Mouse (Mus musculus) neutrophil, adult 5-6 weeks (primary cell): ENCODE measurements around the gene Nutm1. TPM values are rescaled to one million over a fixed set of nuclear protein-coding genes. Genes with fewer than 3 reads are reported as not detected.

ENCODE experiments used
- ATAC-seq: fragments of 151-379, 151-347 bp; 2 replicates; pipeline ENCODE4 v1.8.0; 2017; ENCODE audit warnings: mild to moderate bottlenecking, moderate TSS enrichment; ENCODE audit not compliant: insufficient number of reproducible peaks, poor library complexity, low FRiP score, severe bottlenecking; ENCODE audit errors: extremely low read depth
- total RNA-seq: library from RNA; stranded (forward); fragments of 200-1000 nt; gene quantifications from 2 replicates; pipeline ENCODE4 v1.2.3, GENCODE M21; 2017

Nutm1 gene
- total RNA-seq, 1 experiment from 2014 or later, result not detected

DNA sequence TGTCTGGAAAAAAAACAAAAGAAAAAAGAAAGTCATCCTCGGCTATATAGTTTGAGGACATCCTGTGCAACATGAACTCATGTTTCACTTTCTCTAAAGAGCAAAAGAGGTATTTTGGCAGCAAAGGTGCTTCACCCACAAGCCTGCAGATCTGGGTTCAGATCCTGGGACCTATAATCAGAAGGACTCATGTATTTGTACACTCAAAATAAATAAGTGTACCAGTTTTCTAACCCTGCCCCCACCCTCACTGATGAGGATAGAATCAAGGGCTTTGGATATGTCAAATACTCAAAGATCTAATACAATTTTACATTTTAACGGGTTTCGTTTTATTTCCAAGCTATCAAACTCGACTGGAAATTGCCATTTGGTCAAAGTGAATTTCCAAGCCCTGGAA is 5.3 kb upstream of the Nutm1 start:
- no peak for ATAC-seq

DNA sequence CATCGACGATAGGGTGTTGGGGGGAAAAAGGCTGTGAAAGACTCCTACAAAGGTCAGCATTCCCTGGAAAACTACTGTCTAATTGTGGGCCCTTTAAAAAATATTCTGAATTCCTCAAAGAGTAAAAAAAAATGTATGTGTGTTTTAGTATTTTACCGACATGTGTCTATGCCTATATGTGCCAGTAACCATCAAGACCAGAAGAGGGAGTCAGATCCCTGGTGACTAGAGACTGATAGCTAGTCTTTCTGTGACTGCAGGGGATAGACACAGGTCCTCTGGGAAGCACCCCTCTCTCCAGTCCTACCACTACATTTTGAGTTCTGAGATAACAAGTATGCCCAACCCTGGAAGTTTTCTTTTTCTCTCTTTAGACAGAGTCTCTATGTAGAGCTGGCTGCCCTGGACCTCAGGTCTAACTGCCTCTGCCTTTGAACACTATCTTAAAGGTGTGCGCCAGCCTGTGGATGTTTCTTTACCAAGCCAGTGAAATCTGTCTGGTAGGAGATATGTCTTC is 3.7 kb upstream of the Nutm1 start:
- no peak for ATAC-seq

DNA sequence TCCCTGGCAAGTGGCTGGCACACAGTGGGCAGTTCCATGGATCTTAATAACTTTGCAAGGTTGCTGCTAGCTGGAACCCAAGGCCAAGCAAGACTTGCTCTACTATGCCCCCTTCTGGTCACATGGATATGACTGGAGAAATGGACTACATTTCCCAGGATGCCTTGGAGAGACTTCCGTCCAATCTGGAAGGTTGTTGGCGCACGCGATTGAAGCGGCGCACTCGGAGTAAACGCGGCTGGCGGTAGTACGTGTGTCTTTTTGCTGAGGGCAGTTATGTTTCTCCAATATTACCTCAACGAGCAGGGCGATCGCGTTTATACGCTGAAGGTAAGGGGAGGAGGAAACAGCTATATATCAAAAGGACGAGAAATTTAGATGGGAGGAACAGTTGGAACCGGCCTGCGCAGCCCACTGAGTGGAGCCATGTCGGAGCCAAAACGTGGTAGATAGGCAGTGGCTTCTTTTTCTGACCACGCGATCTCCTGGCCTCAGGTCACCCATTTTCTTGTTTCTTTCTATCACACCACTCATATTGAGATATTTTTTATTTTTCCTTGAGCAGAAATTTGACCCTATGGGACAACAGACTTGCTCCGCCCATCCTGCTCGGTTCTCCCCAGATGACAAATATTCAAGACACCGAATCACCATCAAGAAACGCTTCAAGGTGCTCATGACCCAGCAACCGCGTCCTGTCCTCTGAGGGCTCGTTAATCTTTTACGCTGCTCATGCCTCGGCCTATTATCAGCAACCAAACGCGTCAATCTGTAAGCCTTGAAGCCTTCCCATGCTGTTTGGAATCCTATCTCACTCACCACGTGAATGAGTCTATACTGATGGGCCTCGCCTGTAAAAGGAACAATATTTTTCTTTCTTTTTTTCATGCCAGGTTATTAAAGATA is 2.9 kb upstream of the Nutm1 start, which contains the start of gene Nop10:
Gene Nop10 (plus strand): TSS at position 179 of the 906 bp plus-strand sequence.
- peak; percentile 63 for ATAC-seq

DNA sequence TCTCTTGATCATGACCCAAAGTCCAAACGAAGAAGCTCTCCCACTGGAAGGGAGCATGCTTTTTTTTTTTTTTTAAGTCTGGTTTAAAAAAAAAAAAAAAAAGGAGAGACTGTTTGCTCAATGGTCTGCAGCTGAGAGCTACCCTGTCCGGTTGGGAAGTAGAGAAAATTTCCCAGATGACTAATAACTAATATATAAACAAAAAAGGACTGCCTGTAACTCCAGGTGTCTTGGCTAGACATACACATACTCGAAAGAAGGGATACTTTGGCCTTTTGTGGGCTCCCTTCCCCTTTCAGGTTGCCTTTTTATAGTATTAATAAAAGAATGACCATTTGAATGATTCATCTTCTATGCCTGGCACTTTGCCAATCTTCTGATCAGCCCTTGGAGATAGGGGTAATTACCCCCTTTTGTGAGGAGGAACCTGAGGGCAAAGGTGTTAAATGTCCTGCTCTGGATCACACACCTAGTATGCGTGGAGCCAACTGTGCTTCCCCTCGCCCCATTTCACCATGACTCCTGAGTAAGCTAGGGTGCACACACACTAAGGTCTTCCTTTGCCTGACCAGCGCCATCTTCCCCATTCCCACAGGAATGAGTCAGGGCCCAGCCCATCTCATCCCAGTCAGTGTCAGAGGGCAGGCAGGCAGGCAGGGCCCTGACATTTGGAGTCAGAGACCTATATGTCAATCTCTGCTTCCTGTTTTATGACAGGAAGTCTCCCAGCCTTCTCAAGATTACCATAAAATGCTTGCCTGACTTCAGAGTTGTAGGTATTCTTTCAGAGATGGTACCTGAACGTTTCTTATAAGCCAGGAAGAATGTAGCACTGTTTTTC is 4.2 kb downstream of the Nutm1 start:
- ATAC-seq, result peak; percentile 47; the same call in 1 of the 2 replicates

DNA sequence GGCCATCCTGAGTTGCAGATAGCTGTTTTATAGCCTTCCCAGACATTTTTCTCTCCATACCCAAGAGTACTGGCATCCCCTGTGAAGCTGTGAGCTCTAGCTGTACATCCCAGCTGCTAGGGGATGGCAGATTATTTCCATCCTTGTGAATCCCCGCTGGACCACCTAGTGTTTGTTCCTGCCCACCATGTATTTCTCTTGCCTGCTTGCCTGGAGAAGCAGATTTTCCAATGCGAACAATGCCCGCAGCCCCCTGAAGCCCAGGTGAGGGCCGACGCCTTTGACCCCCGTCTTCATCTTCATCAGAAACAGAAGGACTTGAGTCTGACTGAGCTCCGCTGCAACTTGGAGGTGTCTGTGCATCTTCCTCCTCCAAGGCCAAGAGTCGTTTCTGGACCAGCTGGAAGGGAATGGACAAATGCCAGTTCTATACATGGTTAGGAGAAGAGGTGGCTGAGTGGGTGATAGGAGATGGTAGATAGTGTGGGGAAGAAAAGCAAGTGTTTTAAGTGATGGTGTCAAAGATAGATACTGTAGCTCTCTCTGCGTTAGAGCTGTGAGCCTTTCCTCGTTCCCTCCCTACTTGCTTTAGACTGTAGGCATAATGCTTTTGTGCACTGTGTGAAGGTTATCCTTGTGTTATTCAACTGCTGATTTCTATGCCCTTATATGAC is 9.2 kb downstream of the Nutm1 start:
- ATAC-seq, result no peak

DNA sequence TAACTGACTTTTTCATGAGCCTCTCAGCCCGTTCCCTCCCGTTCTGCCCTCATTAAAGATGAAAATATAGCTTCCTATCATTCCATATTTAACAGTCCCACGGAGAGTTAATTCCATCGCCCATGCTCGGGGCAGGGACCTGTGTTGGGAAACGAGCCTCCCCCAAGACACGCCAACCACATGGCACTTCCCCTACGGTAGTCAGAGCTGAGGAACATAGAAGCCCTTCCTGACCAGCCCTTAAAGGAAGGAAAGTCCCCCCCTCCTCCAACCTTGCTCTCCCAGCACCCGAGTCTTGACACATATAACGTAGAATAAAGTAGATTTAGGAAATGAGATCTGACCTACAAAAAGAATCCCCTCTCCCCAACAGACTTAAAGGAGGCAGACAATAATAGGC is 11.8 kb downstream of the Nutm1 start:
- ATAC-seq, result no peak

DNA sequence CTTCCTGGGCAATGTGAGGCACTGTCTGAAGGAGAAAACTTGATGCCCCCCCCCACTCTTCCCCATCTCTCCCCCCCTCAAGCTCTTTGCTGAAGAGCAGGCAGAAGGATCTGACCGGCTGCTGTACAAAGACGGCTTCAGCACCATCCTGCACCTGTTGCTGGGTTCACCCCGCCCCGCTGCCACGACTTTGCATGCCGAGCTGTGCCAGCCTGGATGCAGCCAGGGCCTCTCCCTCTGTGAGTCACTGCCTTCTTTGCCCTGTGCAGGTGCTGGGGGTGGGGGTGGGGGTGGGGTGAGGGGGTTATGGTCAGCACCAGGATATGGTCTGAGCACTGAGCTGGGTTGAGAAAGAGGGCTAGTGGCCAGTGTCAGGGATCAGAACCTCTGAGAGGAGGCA is 12.9 kb downstream of the Nutm1 start:
- ATAC-seq, result no peak

DNA sequence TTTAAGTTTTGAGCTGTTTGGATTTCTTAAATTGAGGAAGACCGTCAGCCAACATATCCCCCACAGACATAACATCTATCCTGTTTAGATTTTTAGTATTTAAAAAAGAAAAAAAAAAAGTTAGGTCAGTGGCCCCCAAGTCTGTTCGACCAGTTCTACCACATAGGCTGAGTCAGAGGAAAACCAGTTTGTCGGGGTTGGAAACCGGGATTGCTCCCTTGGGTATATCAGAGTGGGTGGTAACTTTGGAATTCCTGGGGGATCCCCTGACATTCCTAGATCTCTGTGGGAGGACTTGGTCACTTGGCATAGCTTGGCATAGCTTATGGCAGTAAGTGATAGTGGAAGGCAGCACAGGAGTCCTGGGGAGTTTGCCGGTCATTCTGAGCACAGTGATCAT is 13.8 kb downstream of the Nutm1 start:
- no peak for ATAC-seq

DNA sequence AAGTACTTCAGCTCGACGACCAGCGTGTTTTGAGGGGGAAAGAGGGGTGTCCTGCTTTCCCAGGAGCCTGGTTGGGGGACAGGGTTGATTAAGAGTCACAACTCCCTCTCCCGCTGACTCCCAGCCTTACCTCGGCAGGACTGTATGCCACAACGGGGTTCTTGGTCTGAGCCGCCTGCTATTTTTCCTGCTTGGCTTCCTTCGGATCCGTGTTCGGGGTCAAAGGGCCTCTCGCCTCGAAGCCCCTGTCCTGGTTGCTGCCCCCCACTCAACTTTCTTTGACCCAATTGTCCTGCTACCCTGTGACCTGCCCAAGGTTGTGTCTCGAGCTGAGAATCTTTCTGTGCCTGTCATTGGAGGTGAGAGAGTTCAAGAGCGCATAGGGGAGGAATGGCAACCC is 17.3 kb downstream of the Nutm1 start:
- ATAC-seq, result no peak

DNA sequence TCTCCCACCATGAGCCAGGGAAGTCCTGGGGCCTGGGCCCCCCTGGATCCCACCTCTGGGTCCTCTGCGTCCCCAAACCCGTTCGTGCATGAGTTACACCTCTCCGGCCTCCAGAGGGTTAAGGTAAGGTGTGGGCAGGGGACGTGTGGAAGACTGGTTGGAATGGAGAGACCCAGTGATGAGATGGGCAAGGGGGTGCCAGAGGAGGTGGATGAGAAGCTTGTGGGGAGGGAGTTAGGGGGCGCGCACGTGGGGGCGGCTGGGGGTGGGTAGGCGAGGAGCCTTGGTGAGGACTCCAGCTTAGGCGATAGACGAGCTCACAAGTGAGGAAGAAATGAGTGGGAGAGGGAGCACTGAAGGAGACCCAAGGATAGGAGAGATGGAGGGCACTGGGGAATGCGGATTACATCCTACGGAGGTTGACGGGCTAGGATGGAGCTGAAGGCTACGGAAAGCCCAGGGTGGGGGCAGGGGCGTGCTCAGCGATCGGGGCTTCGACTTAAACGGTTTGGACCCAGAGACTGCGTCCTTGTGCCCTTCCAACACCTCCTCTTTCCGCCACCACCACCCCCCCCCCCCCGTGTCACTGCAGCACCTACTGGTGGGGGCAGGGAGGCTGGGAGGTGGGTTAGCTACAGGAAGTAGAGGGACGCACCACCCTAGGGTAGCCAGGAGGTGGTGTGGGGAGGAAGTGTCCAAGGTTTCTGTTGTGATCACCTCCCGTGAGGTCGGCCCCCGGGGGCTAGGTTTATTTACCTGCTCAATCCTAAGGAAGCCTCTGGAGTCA is 19.0 kb downstream of the Nutm1 start:
- peak; percentile 68 for ATAC-seq

DNA sequence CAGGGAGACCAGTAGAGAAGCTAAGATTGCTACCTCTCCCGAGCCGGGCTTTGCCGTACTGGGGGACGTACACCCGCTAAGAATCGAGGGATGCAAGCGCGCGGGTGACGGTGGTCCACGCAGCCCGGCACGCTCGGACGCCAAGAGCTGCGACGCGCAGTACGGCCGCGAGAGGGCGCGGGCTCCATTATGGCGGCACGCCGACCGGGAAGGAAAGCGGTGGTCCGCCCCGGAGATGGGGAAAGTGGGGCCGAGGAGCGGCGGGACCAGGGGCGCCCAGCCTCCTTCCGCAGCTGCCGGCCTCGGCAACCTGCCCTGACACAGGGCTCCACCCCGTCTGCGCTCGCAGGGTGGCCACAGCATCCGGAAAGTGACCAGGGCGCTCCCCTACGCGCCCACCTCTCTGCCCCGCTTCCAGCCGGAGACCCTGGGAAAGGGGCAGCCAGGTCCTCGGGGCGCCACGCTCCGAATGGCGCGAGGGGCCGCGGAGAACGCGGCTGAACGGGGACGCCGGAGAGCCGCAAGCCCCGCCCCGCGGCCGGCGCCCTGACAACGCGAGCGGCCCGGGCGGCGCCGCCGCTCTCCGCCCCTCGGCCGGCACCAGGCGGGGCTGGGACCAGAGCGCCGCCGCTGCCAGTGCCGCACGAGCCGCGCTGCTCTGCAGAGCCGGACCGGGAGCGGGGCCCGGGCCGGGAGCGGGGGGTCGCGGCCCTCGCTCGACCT is 19.7 kb downstream of the Nutm1 start, which contains the start of gene Lpcat4:
Gene Lpcat4 (plus strand): TSS at position 257 of the 723 bp plus-strand sequence.
- peak; percentile 71 for ATAC-seq

DNA sequence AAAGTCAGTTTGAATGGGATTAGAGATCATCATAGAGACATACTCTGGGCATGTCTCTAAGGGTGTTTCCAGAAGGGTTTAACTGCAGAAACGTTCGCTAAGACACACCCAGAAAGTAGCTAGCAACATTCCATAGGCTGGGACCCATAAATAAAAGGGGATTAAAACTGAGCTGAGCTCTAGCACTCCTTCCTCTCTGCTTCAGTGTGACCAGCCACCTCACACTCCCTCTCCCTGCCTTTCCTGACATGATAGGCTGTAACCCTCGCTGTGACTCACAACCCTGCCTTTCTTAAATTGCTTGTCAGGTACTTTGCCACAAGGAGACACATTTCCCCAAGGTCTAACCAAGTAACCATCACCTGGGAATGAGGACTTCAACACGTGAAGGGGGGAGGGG is 21.1 kb downstream of the Nutm1 start:
- no peak for ATAC-seq

DNA sequence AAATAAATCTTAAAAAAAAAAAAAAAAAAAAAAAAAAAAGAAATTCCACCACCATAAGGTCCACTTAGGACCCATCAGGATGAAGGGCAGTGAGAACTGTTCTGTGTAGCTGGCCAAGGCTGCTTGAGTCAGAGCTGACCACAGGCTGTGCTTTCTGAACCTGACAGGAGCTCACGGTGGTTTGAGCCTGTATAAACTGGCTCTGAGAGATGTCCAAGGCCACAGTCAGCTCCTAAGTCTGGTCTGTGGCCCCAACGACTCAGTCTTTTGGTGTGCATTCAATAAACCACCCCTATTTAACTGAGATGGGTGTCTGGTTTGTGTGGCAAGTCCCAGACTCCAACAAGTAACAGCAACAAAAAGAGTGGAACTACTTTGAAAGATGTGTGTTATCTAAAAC is 22.5 kb downstream of the Nutm1 start:
- no peak for ATAC-seq

DNA sequence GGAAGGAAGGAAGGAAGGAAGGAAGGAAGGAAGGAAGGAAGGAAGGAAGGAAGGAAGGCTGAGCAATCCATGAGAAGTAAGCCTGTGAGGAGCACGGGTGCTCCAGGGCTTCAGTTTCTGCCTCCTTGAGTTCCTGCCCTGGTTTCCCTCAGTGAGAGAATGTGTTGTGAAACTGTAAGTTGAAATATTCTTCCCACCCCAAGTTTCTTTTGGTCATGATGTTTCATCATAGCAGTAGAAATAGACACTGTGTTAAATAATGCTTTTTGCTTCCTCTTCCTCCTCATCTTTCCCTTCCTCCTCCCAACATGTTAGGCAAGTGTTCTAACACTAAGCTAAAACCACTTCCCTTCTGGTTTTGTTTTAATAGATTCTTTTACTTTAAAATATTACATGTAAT is 26.5 kb downstream of the Nutm1 start:
- peak; percentile 66; the same call in 1 of the 2 replicates for ATAC-seq

DNA sequence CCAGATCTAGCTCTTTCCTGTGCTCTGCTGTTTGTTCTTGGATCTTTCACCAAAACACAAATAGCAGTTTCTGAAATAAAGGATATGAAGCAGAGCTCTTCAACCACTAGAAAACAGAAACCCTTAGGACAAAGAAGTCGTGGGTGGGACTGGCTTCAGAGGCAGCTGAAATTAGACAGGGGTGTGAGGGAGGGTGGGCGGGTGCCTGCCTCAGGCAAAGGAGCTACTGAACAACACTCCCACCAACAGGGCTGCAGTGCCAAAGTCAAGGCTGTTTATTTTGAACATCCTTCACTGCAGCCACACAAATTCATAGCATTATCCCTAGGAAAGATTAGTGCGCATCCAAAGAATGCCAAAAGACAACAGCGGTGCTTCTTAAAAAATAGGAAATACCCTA is 34.7 kb downstream of the Nutm1 start:
- ATAC-seq, result no peak

DNA sequence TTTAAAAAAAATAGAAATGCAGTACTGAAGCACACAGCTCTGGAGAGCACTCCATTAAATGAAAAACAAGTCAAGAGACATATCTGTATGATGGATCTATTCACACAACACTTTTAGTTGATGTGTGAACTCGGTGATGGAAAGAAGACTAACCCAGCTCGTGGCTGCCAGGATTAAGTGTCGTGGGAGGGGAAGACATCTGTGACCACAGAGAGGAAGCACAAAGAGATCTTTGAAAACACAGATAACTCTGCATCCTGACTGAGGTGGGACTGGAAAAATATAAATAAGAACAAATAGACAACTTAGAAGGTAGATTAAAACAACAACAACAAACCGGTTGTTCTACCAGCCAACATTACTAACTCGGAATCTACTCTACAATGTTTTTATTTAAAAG is 36.5 kb downstream of the Nutm1 start:
- no peak for ATAC-seq

DNA sequence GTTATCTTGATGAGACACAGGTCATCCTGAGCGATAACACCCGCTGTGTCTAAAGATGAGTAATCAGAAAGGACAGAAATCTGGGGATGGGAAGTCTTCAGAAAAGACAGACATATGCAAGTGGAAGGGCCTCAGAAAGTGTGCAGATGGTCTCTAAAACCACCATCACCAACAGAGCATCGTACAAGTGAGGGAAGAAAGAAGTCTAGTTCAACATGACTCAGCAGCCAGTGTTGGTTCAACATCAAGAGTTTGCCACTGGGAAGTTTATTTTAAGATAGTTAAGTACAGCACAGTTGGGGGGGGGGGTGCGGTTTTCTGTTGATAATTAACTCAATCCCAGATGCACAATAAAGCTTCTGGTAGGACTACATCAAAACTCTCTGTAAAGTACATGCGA is 38.2 kb downstream of the Nutm1 start:
- ATAC-seq, result no peak

DNA sequence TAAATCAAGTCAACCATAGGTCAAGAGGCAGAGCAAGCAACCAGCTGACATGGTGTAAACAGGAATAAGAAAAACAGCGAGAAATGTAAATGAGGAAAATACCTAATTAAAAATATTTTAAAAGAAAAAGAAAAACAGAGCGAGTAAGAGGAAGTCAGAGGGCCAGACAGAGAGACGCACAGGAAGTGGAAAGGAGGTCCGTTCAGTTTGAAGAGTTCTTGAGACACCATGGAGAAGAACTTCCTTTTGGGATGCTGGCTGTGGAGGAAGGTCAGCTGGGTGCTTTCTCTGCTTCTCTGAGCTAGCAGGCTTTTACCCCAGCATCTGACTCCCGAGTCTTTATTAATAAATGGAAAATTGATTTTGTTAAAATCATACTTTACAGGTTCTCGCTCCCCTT is 41.5 kb downstream of the Nutm1 start:
- no peak for ATAC-seq
